Mouse (Mus musculus): Measurements from ENCODE around the gene Olfr366.
"Not testable (repeated sequence)": the region's sequence is repeated elsewhere in the genome, so short reads cannot be mapped to it uniquely, and the experiment has no call there.

Gene Olfr366

DNA sequence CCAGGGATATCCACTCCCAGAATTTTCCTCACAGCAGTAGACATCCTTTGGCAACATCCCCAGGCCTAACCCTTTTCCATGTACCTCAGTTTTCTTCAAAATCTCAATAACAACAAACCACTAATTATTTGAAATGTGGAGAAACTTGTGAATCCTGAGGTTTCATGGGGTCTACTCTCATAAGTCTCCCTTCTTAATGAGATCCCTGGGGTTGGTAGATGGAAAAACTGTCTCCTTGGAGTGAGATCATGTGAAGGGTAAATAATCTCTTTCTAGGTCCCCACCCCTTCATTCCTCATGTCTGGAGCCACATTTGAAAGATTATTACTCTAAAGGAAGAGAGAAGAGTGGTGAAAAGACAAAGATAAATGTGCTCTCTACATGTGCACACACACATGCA is at the start of gene Olfr366:
Gene Olfr366, plus strand, starts transcription at position 301 of the 400 bp plus-strand sequence.
- no peak for DNase-seq (ENCODE audit: low spot score)

DNA sequence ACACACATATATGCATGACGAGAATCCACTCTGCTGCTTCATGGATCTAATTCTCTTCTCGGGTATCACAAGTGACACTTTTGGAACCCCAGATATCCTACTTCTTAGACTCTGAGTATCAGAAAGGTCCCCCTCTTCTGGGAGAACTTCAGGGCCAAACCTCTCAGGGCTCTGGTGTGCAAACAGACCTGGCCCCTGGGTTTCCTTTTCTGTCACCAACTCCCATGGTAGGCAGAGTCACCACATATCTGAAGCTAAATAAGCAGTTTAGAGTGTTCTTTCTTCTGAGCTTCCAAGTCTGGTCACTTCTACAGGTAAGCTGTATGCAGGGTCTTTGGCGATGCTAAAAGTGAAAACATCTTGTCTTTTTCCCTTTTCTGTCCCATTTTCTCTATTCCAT is 23.5 kb upstream of the Olfr366 start, which contains the start of gene Olfr365:
Gene Olfr365, plus strand, starts transcription at position 301 of the 400 bp plus-strand sequence.
- DNase-seq (ENCODE audit: low spot score), result no peak

DNA sequence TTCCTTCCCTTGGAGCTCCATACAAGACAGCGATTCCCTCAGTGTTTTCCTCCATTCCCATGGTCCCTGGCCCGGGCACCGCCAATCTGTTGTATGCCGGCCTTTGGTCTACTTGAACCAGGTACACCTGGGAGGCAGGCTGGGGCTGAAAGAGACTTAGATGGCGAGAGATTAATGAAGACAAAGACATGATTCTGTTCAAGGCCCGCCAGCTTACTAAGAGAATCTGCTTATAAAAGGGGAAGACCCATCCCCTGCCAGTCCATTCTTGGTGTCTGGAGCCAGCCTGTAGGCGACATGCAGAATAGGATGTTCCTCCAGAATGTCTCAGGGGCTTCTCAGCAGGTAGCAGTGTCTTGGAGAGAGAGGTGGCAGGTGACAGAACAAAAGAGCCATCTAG is 50.4 kb downstream of the Olfr366 start:
- DNase-seq (ENCODE audit: low spot score), result not testable (repeated sequence)
